Mouse (Mus musculus) neural tube, embryonic 14.5 days (tissue): Measurements from ENCODE around the gene Shank3. TPM values are rescaled to one million over a fixed set of nuclear protein-coding genes. Genes with fewer than 3 reads are reported as not detected.

Source experiments
- ATAC-seq: fragments of 200-750 bp; cut with Nextera tagmentation; 2 replicates; pipeline ENCODE4 v1.8.0; 2017; ENCODE audit warnings: low read depth, mild to moderate bottlenecking, moderate TSS enrichment, moderate library complexity
- H3K27ac ChIP-seq: fragments of 300-500 bp; sonication (generic); 2 replicates; pipeline ENCODE4 v1.5.1; 2014; ENCODE audit warnings: low read depth, mild to moderate bottlenecking, control low read depth, low read length, moderate library complexity, mixed read lengths
- H3K27me3 ChIP-seq: fragments of 300-500 bp; sonication (generic); 2 replicates; pipeline ENCODE4 v1.6.1; 2014; ENCODE audit warnings: low read length; ENCODE audit not compliant: control insufficient read depth, insufficient read depth
- H3K36me3 ChIP-seq: fragments of 300-500 bp; sonication (generic); 2 replicates; pipeline ENCODE4 v1.6.1; 2014; ENCODE audit warnings: low read length, mixed read lengths; ENCODE audit not compliant: control insufficient read depth, insufficient read depth
- H3K4me1 ChIP-seq: fragments of 300-500 bp; sonication (generic); 2 replicates; pipeline ENCODE4 v1.6.1; 2014; ENCODE audit warnings: low read length; ENCODE audit not compliant: control insufficient read depth, insufficient read depth
- H3K4me2 ChIP-seq: fragments of 300-500 bp; sonication (generic); 2 replicates; pipeline ENCODE4 v1.6.1; 2014; ENCODE audit warnings: mild to moderate bottlenecking, low read depth, low read length, control low read depth
- H3K4me3 ChIP-seq: fragments of 300-500 bp; sonication (generic); 2 replicates; pipeline ENCODE4 v1.5.1; 2014; ENCODE audit warnings: low read depth, low read length, control low read depth, mixed read lengths
- H3K9ac ChIP-seq: fragments of 300-500 bp; sonication (generic); replicated peaks from 2 replicates; pipeline ENCODE4 v1.6.1; 2014; ENCODE audit warnings: low read depth, mild to moderate bottlenecking, control low read depth, low read length, mixed read lengths
- H3K9me3 ChIP-seq: fragments of 300-500 bp; sonication (generic); 2 replicates; pipeline ENCODE4 v1.6.1; 2016; ENCODE audit warnings: low read length; ENCODE audit not compliant: control insufficient read depth
- WGBS: fragments of 180-500 bp; shearing (Covaris S2); extraction: QIAGEN DNeasy Blood & Tissue Kit; methylation state at CpG from one replicate; pipeline ENCODE4 v1.1.7; 2014; 5-methylcytosine and 5-hydroxymethylcytosine counted together
- polyA plus RNA-seq: library from polyadenylated mRNA; unstranded; fragments of >200 nt; fragmentation: Nextera tagmentation; extraction: Ambion mirVana; gene quantifications from 2 replicates; pipeline ENCODE4 v1.2.1, GENCODE M21; 2014

Gene Shank3
- polyA plus RNA-seq, 1 experiment from 2014 or later, result 10.1 TPM

DNA sequence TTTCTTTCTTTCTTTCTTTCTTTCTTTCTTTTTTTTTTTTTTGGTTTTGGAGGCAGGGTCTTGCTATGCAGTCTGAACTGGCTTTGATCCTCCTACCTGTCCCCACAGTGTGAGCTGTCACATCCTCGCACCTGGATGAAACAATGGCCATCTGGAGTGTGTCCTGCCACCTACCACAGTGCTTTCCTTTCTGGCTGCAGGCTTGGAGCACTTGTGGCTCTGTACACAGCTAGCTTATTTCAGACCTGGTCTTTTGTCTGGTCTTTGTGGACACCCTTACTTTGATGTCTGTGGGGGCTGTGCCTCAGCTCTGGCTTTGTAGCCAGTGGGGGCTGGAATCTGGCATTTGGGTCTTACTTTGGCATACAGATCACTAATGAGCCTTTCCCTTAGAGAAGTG lies 52.3 kb downstream of the Shank3 start:
- WGBS, result 82% methylated on average over 1 of the region's 1 CpGs

DNA sequence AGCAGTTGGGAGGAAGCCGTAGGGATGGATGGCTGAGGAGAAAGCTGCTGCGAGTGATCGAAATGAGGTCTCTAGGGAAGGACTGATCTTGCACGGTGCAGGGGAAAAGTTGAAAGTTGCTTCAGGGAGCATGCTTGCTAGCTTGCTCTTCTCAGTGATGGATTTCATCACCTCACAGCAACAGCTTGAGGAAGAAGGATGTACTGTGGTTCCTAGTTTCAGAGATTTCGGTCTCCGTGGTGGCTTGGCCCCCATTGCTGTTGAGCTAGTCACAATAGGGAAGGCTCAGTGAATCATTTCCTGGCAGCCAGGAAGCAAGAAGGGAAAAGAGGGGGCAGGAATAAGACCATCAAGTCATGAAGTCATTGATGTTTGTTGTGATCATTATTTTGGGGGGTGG lies 56.2 kb downstream of the Shank3 start:
- Histone ChIP-seq H3K4me2 (no peak overlapping the region), H3K27me3 (peaks cover 22% of the 10 kb centered on the region), H3K4me3 (no peak overlapping the region), H3K9ac (no peak overlapping the region), H3K4me1 (peaks cover 16% of the 10 kb centered on the region; the same call in 1 of the 2 replicates), H3K36me3 (peaks cover 8% of the 10 kb centered on the region; the same call in 1 of the 2 replicates), H3K9me3 (no peaks in the 10 kb centered on the region), H3K27ac (no peak overlapping the region)
- WGBS, result 93% methylated on average over 6 of the region's 6 CpGs
- ATAC-seq, result no peak

More for the DNA sequence above, 52.3 kb downstream of the Shank3 start:
- Histone ChIP-seq H3K36me3 (peaks cover 12% of the 10 kb centered on the region; the same call in 1 of the 2 replicates), H3K4me1 (peaks cover 17% of the 10 kb centered on the region; the same call in 1 of the 2 replicates), H3K9ac (no peak overlapping the region), H3K9me3 (no peaks in the 10 kb centered on the region), H3K27me3 (peaks cover 4% of the 10 kb centered on the region), H3K27ac (no peak overlapping the region), H3K4me3 (no peak overlapping the region), H3K4me2 (no peak overlapping the region)
- no peak for ATAC-seq

DNA sequence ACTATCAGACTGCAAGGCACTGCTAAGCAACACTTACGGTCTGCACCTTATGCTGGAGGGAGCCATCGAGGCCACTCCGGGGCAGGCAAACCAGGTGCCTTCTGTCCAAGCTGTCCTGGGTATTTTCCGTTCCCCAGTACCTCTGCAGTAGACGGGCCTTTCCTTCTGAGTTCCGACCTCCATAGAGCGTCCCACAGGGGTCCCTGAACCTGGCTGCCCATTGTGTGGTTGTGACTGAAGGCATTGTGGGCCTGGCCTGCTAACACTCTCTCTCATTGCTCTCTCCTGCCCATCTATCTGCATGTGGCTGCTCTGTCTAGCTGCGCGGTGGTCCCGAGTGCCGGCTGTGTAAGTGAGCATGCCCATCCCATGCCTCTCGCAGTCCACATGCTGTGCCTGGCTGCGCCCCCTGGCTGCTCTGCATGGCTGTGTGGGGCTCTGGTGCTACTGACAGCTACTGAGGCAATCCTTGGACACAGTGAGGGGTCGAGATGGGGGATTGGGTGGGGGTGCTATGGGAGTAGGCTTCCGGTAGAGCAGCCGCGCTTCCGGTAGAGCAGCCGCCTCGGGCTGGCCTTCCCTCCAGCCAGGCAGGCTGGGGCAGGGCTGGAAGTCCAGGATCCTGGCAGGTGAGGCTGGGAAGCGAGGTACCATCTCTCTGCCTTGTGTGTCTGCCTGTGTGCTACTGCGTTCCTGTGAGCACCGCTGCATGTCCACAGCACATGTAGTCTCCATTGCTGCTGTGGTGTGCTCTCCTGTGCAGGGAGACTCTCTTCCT lies 57.2 kb downstream of the Shank3 start:
- H3K4me3 ChIP-seq, result 0 out of 2 replicates have a peak overlapping the region, but pooled peaks have one; percentile 4
- no peak overlapping the region for H3K27ac ChIP-seq
- H3K36me3 ChIP-seq, result peaks cover 8% of the 10 kb centered on the region; the same call in 1 of the 2 replicates
- H3K4me2 ChIP-seq, result peak overlapping the region; percentile 32; the same call in 1 of the 2 replicates
- WGBS, result 24% methylated on average over 23 of the region's 23 CpGs
- no peak overlapping the region for H3K9ac ChIP-seq
- peaks cover 16% of the 10 kb centered on the region; the same call in 1 of the 2 replicates for H3K4me1 ChIP-seq
- peak; percentile 83; the same call in 1 of the 2 replicates for ATAC-seq
- H3K27me3 ChIP-seq, result peaks cover 22% of the 10 kb centered on the region
- H3K9me3 ChIP-seq, result no peaks in the 10 kb centered on the region

DNA sequence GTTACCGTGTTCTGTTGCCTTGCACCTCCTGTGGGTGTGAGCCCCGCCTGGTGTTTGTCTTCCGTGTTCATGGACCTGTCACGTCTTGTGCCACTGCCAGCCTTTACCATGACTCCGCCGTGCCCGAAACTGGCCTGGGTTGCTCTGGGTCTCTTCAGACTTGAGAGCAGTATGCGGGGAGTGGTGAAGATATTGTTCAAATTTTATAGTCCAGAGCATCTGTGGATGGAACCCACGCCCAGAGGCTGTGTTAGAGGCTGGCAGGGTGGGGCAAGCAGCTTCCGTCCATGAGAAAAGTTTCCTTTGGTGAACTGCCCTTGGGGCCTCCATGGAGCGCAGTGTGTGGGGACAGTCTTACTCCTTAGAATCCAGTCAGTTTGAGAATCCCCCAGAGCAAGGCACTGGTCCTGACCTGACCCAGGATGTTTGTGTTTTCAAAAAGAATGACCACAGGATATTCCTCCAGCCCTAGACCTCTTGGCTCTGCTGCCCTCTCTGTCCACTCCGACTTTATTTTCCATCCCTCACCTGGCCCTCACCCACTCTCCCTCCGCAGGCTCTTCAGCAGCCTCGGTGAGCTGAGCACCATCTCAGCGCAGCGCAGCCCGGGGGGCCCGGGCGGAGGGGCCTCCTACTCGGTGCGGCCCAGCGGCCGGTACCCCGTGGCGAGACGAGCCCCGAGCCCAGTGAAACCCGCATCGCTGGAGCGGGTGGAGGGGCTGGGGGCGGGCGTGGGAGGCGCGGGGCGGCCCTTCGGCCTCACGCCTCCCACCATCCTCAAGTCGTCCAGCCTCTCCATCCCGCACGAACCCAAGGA lies 58.0 kb downstream of the Shank3 start:
- Histone ChIP-seq H3K27me3 (peaks cover 22% of the 10 kb centered on the region), H3K4me2 (peak overlapping the region; percentile 32; the same call in 1 of the 2 replicates), H3K4me1 (peaks cover 16% of the 10 kb centered on the region; the same call in 1 of the 2 replicates), H3K9me3 (no peaks in the 10 kb centered on the region), H3K9ac (0 out of 2 replicates have a peak overlapping the region, but pooled peaks have one; percentile 11), H3K27ac (no peak overlapping the region), H3K36me3 (peaks cover 8% of the 10 kb centered on the region; the same call in 1 of the 2 replicates), H3K4me3 (0 out of 2 replicates have a peak overlapping the region, but pooled peaks have one; percentile 4)
- no peak for ATAC-seq
- 20% methylated on average over 36 of the region's 40 CpGs for WGBS

DNA sequence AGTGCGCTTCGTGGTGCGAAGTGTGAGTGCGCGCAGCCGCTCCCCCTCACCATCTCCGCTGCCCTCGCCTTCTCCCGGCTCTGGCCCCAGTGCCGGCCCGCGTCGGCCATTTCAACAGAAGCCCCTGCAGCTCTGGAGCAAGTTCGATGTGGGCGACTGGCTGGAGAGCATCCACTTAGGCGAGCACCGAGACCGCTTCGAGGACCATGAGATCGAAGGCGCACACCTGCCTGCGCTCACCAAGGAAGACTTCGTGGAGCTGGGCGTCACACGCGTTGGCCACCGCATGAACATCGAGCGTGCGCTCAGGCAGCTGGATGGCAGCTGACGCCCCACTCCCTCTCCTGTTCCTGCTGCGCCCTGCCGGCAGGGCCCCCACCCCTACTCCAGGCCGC lies 58.6 kb downstream of the Shank3 start:
- peaks cover 22% of the 10 kb centered on the region for H3K27me3 ChIP-seq
- no peaks in the 10 kb centered on the region for H3K9me3 ChIP-seq
- H3K27ac ChIP-seq, result no peak overlapping the region
- no peak for ATAC-seq
- 0 out of 2 replicates have a peak, but pooled peaks cover 2% of the 10 kb centered on the region for H3K36me3 ChIP-seq
- H3K4me2 ChIP-seq, result peak overlapping the region; percentile 30; the same call in 1 of the 2 replicates
- H3K4me3 ChIP-seq, result no peak overlapping the region
- no peak overlapping the region for H3K9ac ChIP-seq
- 4% methylated on average over 32 of the region's 34 CpGs for WGBS
- H3K4me1 ChIP-seq, result peaks cover 16% of the 10 kb centered on the region; the same call in 1 of the 2 replicates

DNA sequence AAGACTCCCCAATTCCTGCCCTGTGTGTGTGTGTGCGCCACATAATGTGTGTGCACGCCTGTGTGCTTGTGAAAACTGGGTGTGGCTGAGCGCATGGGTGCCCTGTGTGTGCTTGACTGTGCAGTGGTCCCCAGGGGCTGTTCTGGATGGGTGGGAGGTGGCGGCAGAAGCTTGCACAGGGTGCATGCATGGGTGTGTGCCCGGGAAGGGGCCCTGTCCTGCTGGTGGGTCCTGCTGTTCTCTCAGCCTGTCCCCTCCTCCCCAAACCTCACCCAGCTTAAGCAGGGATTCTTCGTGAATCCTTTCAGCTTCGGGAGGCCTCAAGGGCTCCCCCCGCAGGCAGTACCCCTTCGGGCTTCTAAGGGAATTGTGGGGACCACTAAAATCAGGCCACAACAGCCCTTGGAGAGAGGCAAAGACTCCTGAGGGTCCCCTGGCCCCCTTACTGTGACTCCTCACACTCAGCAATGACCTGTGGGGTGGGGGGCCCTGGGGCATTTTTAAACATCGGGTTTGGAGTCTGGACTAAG lies 59.8 kb downstream of the Shank3 start:
- Histone ChIP-seq H3K36me3 (no peaks in the 10 kb centered on the region), H3K4me3 (no peak overlapping the region), H3K9me3 (no peaks in the 10 kb centered on the region), H3K27ac (no peak overlapping the region), H3K4me1 (peaks cover 16% of the 10 kb centered on the region; the same call in 1 of the 2 replicates), H3K4me2 (no peak overlapping the region), H3K27me3 (peaks cover 22% of the 10 kb centered on the region), H3K9ac (no peak overlapping the region)
- no peak for ATAC-seq
- WGBS, result 34% methylated on average over 10 of the region's 10 CpGs

DNA sequence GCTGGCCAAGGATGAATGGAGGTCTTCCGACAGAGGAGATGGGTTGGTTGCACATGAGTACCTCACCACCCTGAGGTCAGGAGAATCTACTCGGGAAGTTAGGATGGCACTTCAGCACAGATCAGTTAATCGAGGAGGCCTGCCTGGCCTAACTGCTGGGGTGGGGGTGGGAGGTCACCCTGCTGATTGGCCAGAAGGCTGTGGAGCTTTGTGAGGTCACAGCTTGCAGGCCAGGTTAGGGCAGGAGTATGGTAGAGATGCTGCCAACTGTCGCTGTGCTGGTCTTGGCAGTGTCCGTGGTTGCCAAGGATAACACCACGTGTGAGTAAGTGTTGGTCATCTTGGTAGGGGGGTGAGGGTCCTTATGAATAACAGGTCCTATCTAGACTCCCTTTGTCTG lies 68.7 kb downstream of the Shank3 start, which contains the start of gene Acr:
Gene Acr, plus strand, starts transcription at position 213 of the 400 bp plus-strand sequence.
- H3K4me1 ChIP-seq, result no peaks in the 10 kb centered on the region
- H3K9ac ChIP-seq, result no peak within 1 kb of the TSS
- H3K27me3 ChIP-seq, result no peaks in the 10 kb centered on the region
- H3K4me3 ChIP-seq, result no peak within 1 kb of the TSS
- no peaks in the 10 kb centered on the region for H3K9me3 ChIP-seq
- no peak within 1 kb of the TSS for H3K27ac ChIP-seq
- no peaks in the 10 kb centered on the region for H3K36me3 ChIP-seq
- no peak for ATAC-seq
- WGBS, result 90% methylated on average over 6 of the region's 6 CpGs
- no peak within 1 kb of the TSS for H3K4me2 ChIP-seq

DNA sequence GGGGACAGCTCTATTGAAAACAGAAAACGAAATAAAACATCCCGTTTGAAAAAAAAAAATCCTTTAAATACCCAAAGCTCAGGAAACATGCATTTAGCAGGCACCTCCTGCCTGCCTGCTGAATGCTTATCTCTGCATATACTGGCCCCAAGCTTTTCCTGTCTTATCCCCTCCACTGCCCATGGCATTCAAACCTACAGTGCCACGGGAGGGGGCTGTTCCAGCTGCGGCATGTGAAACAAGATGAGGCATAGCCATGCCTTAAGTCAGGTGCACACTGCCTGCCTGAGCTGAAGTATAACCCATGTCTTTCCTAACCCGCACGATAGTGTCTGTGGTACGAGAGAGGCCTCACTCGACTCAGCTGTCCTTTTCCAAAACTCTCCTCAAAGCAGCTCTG lies 72.7 kb downstream of the Shank3 start:
- no peak overlapping the region for H3K9ac ChIP-seq
- no peaks in the 10 kb centered on the region for H3K4me1 ChIP-seq
- H3K4me2 ChIP-seq, result no peak overlapping the region
- no peak overlapping the region for H3K27ac ChIP-seq
- ATAC-seq, result no peak
- H3K27me3 ChIP-seq, result no peaks in the 10 kb centered on the region
- no peaks in the 10 kb centered on the region for H3K9me3 ChIP-seq
- H3K4me3 ChIP-seq, result no peak overlapping the region
- no peaks in the 10 kb centered on the region for H3K36me3 ChIP-seq
- WGBS, result 81% methylated on average over 8 of the region's 8 CpGs
